Mouse (Mus musculus) limb, embryonic 11.5 days (tissue): ENCODE measurements around the gene 4930442H23Rik. TPM values are rescaled to one million over a fixed set of nuclear protein-coding genes. Genes with fewer than 3 reads are reported as not detected.

Source experiments
- ATAC-seq: fragments of 200-750 bp; cut with Nextera tagmentation; 2 replicates; pipeline ENCODE4 v1.8.0; 2017; ENCODE audit warnings: low read depth; ENCODE audit not compliant: insufficient number of reproducible peaks, low FRiP score, low TSS enrichment
- DNase-seq: peaks from one replicate; pipeline ENCODE4 v3.0.0-alpha.2; 2015; ENCODE audit warnings: low spot score
- H3K27ac ChIP-seq: fragments of 300-500 bp; sonication (generic); replicated peaks from 2 replicates; pipeline ENCODE4 v1.5.1; 2014; ENCODE audit warnings: low read depth, mild to moderate bottlenecking, low read length
- H3K27me3 ChIP-seq: fragments of 300-500 bp; sonication (generic); 2 replicates; pipeline ENCODE4 v1.6.1; 2014; ENCODE audit warnings: mild to moderate bottlenecking, low read length, mixed read lengths; ENCODE audit not compliant: control insufficient read depth, insufficient read depth
- H3K36me3 ChIP-seq: fragments of 300-500 bp; sonication (generic); 2 replicates; pipeline ENCODE4 v1.6.1; 2014; ENCODE audit warnings: mild to moderate bottlenecking, low read length, moderate library complexity, mixed read lengths; ENCODE audit not compliant: control insufficient read depth, insufficient read depth
- H3K4me1 ChIP-seq: fragments of 300-500 bp; sonication (generic); 2 replicates; pipeline ENCODE4 v1.6.1; 2014; ENCODE audit warnings: low read length, mixed read lengths; ENCODE audit not compliant: control insufficient read depth, insufficient read depth
- H3K4me2 ChIP-seq: fragments of 300-500 bp; sonication (generic); 2 replicates; pipeline ENCODE4 v1.6.1; 2014; ENCODE audit warnings: low read depth, mild to moderate bottlenecking, moderate library complexity; ENCODE audit not compliant: severe bottlenecking
- H3K4me3 ChIP-seq: fragments of 300-500 bp; sonication (generic); 2 replicates; pipeline ENCODE4 v1.5.1; 2014; ENCODE audit warnings: low read depth, low read length
- H3K9ac ChIP-seq: fragments of 300-500 bp; sonication (generic); 2 replicates; pipeline ENCODE4 v1.6.1; 2014; ENCODE audit warnings: mild to moderate bottlenecking, low read length
- H3K9me3 ChIP-seq: fragments of 300-500 bp; sonication (generic); 2 replicates; pipeline ENCODE4 v1.6.1; 2016; ENCODE audit warnings: low read length; ENCODE audit not compliant: control insufficient read depth
- WGBS: fragments of 180-500 bp; shearing (Covaris S2); extraction: QIAGEN DNeasy Blood & Tissue Kit; methylation state at CpG from one replicate; pipeline ENCODE4 v1.1.7; 2014; 5-methylcytosine and 5-hydroxymethylcytosine counted together
- polyA plus RNA-seq: library from polyadenylated mRNA; unstranded; fragments of >200 nt; fragmentation: Nextera tagmentation; extraction: Ambion mirVana; gene quantifications from 2 replicates; pipeline ENCODE4 v1.2.1, GENCODE M21; 2014

The 4930442H23Rik gene
- polyA plus RNA-seq, 1 experiment from 2014 or later, result not detected

GRCm38 (mm10) chr10:81193991-81194774 lies 10.5 kb upstream of the 4930442H23Rik start:
- H3K4me3 ChIP-seq, result no peak overlapping the region
- no peak for DNase-seq
- H3K4me2 ChIP-seq, result 0 out of 2 replicates have a peak overlapping the region, but pooled peaks have one; percentile 3
- no peak overlapping the region for H3K27ac ChIP-seq
- WGBS, result 21% methylated on average over 37 of the region's 37 CpGs
- no peaks in the 10 kb centered on the region for H3K9me3 ChIP-seq
- H3K36me3 ChIP-seq, result no peaks in the 10 kb centered on the region; the same call in 1 of the 2 replicates
- ATAC-seq, result no peak
- peaks cover 12% of the 10 kb centered on the region; the same call in 1 of the 2 replicates for H3K4me1 ChIP-seq
- peaks cover 29% of the 10 kb centered on the region for H3K27me3 ChIP-seq
- no peak overlapping the region for H3K9ac ChIP-seq

- peaks cover 29% of the 10 kb centered on the region for H3K27me3 ChIP-seq
- WGBS, result 5% methylated on average over 19 of the region's 19 CpGs
- peak overlapping the region; percentile 57 for H3K4me3 ChIP-seq
- peaks cover 12% of the 10 kb centered on the region; the same call in 1 of the 2 replicates for H3K4me1 ChIP-seq
- H3K4me2 ChIP-seq, result peak overlapping the region; percentile 78
- no peak overlapping the region for H3K27ac ChIP-seq
- DNase-seq (no peak), ATAC-seq (peak; percentile 23; the same call in 1 of the 2 replicates)
- H3K9ac ChIP-seq, result peak overlapping the region; percentile 89
- peaks cover 4% of the 10 kb centered on the region; the same call in 1 of the 2 replicates for H3K36me3 ChIP-seq
- no peaks in the 10 kb centered on the region for H3K9me3 ChIP-seq
Observed at GRCm38 (mm10) chr10:81192968-81193501, 9.4 kb upstream of the 4930442H23Rik start.

DNA sequence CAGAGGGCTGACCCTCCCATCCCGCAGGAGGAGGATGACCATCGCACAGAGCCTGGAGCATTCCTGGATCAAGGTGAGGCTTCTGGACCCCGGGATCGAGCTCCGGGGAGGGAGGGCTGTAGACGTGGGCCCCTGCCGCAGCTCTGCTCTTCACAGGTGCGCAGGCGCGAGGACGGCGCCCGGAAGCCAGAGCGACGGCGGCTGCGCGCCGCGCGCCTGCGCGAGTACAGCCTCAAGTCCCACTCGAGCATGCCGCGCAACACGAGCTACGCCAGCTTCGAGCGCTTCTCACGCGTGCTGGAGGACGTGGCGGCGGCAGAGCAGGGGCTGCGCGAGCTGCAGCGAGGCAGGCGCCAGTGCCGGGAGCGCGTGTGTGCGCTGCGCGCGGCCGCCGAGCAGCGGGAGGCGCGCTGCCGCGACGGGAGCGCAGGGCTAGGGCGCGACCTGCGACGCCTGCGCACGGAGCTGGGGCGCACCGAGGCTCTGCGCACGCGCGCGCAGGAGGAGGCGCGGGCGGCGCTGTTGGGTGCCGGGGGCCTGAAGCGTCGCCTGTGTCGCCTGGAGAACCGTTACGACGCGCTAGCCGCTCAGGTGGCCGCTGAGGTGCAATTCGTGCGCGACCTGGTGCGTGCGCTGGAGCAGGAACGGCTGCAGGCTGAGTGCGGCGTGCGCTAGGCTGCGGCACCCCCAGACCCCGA lies 8.8 kb upstream of the 4930442H23Rik start:
- Histone ChIP-seq H3K27ac (peak overlapping the region; percentile 82), H3K4me1 (peaks cover 12% of the 10 kb centered on the region; the same call in 1 of the 2 replicates), H3K4me3 (peak overlapping the region; percentile 57), H3K9me3 (no peaks in the 10 kb centered on the region), H3K4me2 (peak overlapping the region; percentile 78), H3K36me3 (peaks cover 5% of the 10 kb centered on the region), H3K9ac (peak overlapping the region; percentile 89), H3K27me3 (peaks cover 29% of the 10 kb centered on the region)
- ATAC-seq (peak; percentile 81), DNase-seq (peak; percentile 77)
- WGBS, result 1% methylated on average over 82 of the region's 93 CpGs

- WGBS, result 87% methylated on average over 18 of the region's 18 CpGs
- Histone ChIP-seq H3K9me3 (no peaks in the 10 kb centered on the region), H3K36me3 (peaks cover 10% of the 10 kb centered on the region), H3K9ac (no peak overlapping the region), H3K4me3 (no peak overlapping the region; the same call in 1 of the 2 replicates), H3K27ac (no peak overlapping the region), H3K4me2 (peak overlapping the region; percentile 78), H3K4me1 (peaks cover 12% of the 10 kb centered on the region; the same call in 1 of the 2 replicates), H3K27me3 (peaks cover 28% of the 10 kb centered on the region)
- DNase-seq, result no peak
- no peak for ATAC-seq
Observed at GRCm38 (mm10) chr10:81191342-81191982, 7.8 kb upstream of the 4930442H23Rik start.

- Histone ChIP-seq H3K9me3 (no peaks in the 10 kb centered on the region), H3K4me3 (no peak overlapping the region), H3K4me1 (peaks cover 12% of the 10 kb centered on the region; the same call in 1 of the 2 replicates), H3K27me3 (peaks cover 25% of the 10 kb centered on the region), H3K27ac (no peak overlapping the region), H3K4me2 (no peak overlapping the region), H3K9ac (no peak overlapping the region), H3K36me3 (peaks cover 10% of the 10 kb centered on the region)
- DNase-seq, result no peak
- ATAC-seq, result no peak
- 69% methylated on average over 6 of the region's 6 CpGs for WGBS
Observed at GRCm38 (mm10) chr10:81190912-81191321, 7.3 kb upstream of the 4930442H23Rik start.

DNA sequence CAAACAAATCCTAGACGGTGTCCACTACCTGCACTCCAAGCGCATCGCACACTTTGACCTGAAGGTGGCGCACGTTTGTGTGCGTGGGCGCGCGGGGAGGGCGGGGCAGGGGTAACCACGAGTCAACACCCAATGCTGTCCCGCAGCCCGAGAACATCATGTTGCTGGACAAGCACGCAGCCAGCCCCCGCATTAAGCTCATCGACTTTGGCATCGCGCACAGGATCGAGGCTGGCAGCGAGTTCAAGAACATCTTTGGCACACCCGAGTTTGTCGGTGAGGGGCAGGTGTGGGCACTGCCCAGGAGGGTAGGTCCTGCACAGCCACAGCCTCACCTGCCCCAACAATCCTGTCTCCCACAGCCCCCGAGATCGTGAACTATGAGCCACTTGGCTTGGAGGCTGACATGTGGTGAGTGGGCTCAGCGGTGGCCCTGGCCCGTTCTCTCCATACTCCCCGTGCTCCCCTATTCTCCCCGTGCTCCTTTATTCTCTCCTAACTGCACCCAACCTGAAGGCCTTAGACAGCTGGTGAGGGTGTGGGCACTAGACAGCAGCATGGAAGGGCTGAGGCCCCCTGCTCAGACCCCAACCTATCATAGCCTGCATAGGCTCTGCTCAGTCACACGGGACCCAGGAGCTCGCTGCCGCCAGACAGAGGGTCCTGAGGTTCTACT lies 6.7 kb upstream of the 4930442H23Rik start:
- Histone ChIP-seq H3K9me3 (no peaks in the 10 kb centered on the region), H3K4me1 (peaks cover 12% of the 10 kb centered on the region; the same call in 1 of the 2 replicates), H3K27ac (no peak overlapping the region), H3K4me2 (no peak overlapping the region), H3K4me3 (no peak overlapping the region), H3K27me3 (peaks cover 20% of the 10 kb centered on the region), H3K36me3 (peaks cover 10% of the 10 kb centered on the region), H3K9ac (no peak overlapping the region)
- WGBS, result 69% methylated on average over 31 of the region's 31 CpGs
- ATAC-seq, result no peak
- DNase-seq, result no peak

DNA sequence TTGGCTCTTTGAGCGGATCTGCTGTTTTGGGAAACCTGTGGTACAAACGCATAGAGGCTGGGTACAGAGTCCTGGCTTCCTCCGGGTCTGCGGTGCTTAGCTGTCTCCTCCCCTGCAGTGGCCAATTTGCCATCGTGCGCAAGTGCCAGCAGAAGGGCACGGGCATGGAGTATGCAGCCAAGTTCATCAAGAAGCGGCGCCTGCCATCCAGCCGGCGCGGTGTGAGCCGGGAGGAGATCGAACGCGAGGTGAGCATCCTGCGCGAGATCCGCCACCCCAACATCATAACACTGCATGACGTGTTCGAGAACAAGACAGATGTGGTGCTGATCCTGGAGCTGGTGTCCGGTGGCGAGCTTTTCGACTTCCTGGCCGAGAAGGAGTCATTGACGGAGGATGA lies 6.2 kb upstream of the 4930442H23Rik start:
- H3K9ac ChIP-seq, result no peak overlapping the region
- no peaks in the 10 kb centered on the region for H3K9me3 ChIP-seq
- no peak overlapping the region for H3K4me2 ChIP-seq
- DNase-seq (no peak), ATAC-seq (no peak)
- no peak overlapping the region for H3K27ac ChIP-seq
- H3K36me3 ChIP-seq, result peaks cover 10% of the 10 kb centered on the region
- no peak overlapping the region for H3K4me3 ChIP-seq
- WGBS, result 81% methylated on average over 26 of the region's 26 CpGs
- H3K4me1 ChIP-seq, result peaks cover 14% of the 10 kb centered on the region; the same call in 1 of the 2 replicates
- peaks cover 14% of the 10 kb centered on the region for H3K27me3 ChIP-seq
